Comparison of ENCODE assay signal across 34 mouse cellular contexts in the genomic region with DNA sequence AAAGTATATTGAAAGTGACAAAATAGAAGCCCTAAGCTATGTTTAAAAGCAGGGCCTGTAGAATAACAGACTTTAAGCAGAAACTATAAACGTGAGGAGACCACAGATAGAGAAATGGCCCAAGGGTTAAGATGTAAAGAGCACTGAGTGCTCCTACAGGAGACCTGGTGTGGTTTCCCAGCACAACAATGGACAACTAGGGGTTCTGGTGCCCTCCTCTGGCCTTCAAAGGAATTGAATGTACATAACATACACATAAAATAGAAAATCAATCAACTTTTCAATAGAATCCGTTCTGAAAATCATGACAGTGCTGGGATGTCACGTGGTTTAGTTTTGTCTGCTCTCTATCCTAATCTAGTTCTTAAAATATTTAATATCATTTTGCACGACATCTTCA. TPM values are rescaled to one million over a fixed set of nuclear protein-coding genes. Genes with fewer than 3 reads are reported as not detected.
DNase-seq lines count a peak whose midpoint lies in the region; ATAC-seq and TF ChIP-seq lines count a peak whose summit lies in the region.
"Had no signal": no experiment of that assay in that cellular context is flagged by ENCODE, and none has a peak within 500 bp of the region (broad histone marks: within the 10 kb centered on the region; RNA-seq: fewer than 3 reads in every experiment).

No protein-coding gene starts in this region.

- peak; percentile 16; the same call in 1 of the 2 replicates for TF ChIP-seq CTCF in forebrain, postnatal 0 days (IDR thresholded peaks at IDR 0.05; ENCODE audit: low read depth)
- peak; percentile 17 for TF ChIP-seq CTCF in ES-Bruce4 (IDR thresholded peaks at IDR 0.05; ENCODE audit: low read depth, low read length)
- TF ChIP-seq CTCF in cortical plate, adult 2 months (IDR thresholded peaks at IDR 0.05; ENCODE audit: extremely low read depth, insufficient read depth, low read length) = 0 out of 2 replicates have a peak, but pooled peaks have one; percentile 4
- 0 out of 2 replicates have a peak, but pooled peaks have one; percentile 7 for TF ChIP-seq CTCF in stomach, postnatal 0 days (IDR thresholded peaks at IDR 0.05; ENCODE audit: low read depth)
- no peak for TF ChIP-seq CTCF in cerebellum, adult 2 months (IDR thresholded peaks at IDR 0.05; ENCODE audit: borderline replicate concordance, insufficient read depth, low read depth, low read length)

- H3K9me3 ChIP-seq in forebrain, postnatal 0 days (ENCODE audit: low read length) = no peaks in the 10 kb centered on the region
- no peaks in the 10 kb centered on the region for H3K9me3 ChIP-seq in forebrain, embryonic 11.5 days (ENCODE audit: control insufficient read depth, low read length)
- H3K9me3 ChIP-seq in ES-Bruce4 (replicated peaks; ENCODE audit: control insufficient read depth, insufficient read depth, low read length, poor library complexity, severe bottlenecking) = no peaks in the 10 kb centered on the region
- no peaks in the 10 kb centered on the region for H3K9me3 ChIP-seq in stomach, postnatal 0 days (ENCODE audit: control insufficient read depth, low read length)
- H3K9me3 ChIP-seq: embryonic facial prominence, embryonic 12.5 days; forebrain, embryonic 12.5 days; heart, embryonic 10.5 days; hindbrain, embryonic 15.5 days; limb, embryonic 15.5 days; megakaryocyte, embryonic 14.5 days; midbrain, embryonic 15.5 days; neural tube, embryonic 13.5 days had no signal

- 75% methylated on average over 4 of the region's 4 CpGs for whole genome bisulfite sequencing in forebrain, postnatal 0 days
- 70% methylated on average over 4 of the region's 4 CpGs for WGBS in forebrain, embryonic 11.5 days
- 56% methylated on average over 4 of the region's 4 CpGs for WGBS in stomach, postnatal 0 days
- 79% methylated on average over 4 of the region's 4 CpGs for WGBS in cerebellum, adult 2 months

- H3K9ac ChIP-seq in forebrain, postnatal 0 days = no peak overlapping the region
- H3K9ac ChIP-seq in forebrain, embryonic 11.5 days (ENCODE audit: low read length) = no peak overlapping the region
- no peak overlapping the region for H3K9ac ChIP-seq in ES-Bruce4 (ENCODE audit: low read depth, poor library complexity, severe bottlenecking)
- no peak overlapping the region for H3K9ac ChIP-seq in stomach, postnatal 0 days (ENCODE audit: low read length)
- H3K9ac ChIP-seq: embryonic facial prominence, embryonic 12.5 days; forebrain, embryonic 12.5 days; hindbrain, embryonic 15.5 days; limb, embryonic 15.5 days; liver, embryonic 14.5 days; lung, embryonic 14.5 days; midbrain, embryonic 15.5 days; neural tube, embryonic 13.5 days had no signal

- TF ChIP-seq POLR2A in ES-Bruce4 (IDR thresholded peaks at IDR 0.05; ENCODE audit: insufficient read depth, low read length) = no peak
- TF ChIP-seq POLR2A in cortical plate, adult 2 months (IDR thresholded peaks at IDR 0.05; ENCODE audit: extremely low read depth, insufficient read depth, low read length) = no peak
- TF ChIP-seq POLR2A in cerebellum, adult 2 months (IDR thresholded peaks at IDR 0.05; ENCODE audit: borderline replicate concordance, insufficient read depth, low read length) = no peak

- H3K4me3 ChIP-seq in forebrain, postnatal 0 days (ENCODE audit: low read depth, low read length) = no peak overlapping the region
- no peak overlapping the region for H3K4me3 ChIP-seq in forebrain, embryonic 11.5 days (ENCODE audit: low read depth, low read length)
- no peak overlapping the region for H3K4me3 ChIP-seq in ES-Bruce4 (ENCODE audit: low read depth, low read length)
- H3K4me3 ChIP-seq in cortical plate, adult 2 months (ENCODE audit: insufficient read depth, low read length) = no peak overlapping the region
- no peak overlapping the region for H3K4me3 ChIP-seq in stomach, postnatal 0 days (ENCODE audit: low read depth, low read length)
- no peak overlapping the region for H3K4me3 ChIP-seq in cerebellum, adult 2 months (replicated peaks; ENCODE audit: insufficient read depth, low read depth, low read length)
- H3K4me3 ChIP-seq: embryonic facial prominence, embryonic 12.5 days; forebrain, embryonic 12.5 days; gastrocnemius, adult 2 months; heart, embryonic 10.5 days; hindbrain, embryonic 15.5 days; left cerebral cortex, adult 2 months; limb, embryonic 15.5 days; megakaryocyte, embryonic 14.5 days; midbrain, embryonic 15.5 days; myocyte; neural tube, embryonic 13.5 days had no signal

- no peak overlapping the region for H3K27ac ChIP-seq in forebrain, postnatal 0 days (ENCODE audit: low read depth, low read length)
- H3K27ac ChIP-seq in forebrain, embryonic 11.5 days (ENCODE audit: low read depth, low read length) = no peak overlapping the region
- H3K27ac ChIP-seq in ES-Bruce4 (ENCODE audit: insufficient read depth, low read length) = no peak overlapping the region
- no peak overlapping the region for H3K27ac ChIP-seq in cortical plate, adult 2 months (ENCODE audit: insufficient read depth, low read length)
- H3K27ac ChIP-seq in stomach, postnatal 0 days (replicated peaks) = no peak overlapping the region
- no peak overlapping the region for H3K27ac ChIP-seq in cerebellum, adult 2 months (ENCODE audit: insufficient read depth, low read length)
- H3K27ac ChIP-seq: embryonic facial prominence, embryonic 12.5 days; forebrain, embryonic 12.5 days; gastrocnemius, adult 2 months; heart, embryonic 10.5 days; hindbrain, embryonic 15.5 days; left cerebral cortex, adult 2 months; limb, embryonic 15.5 days; liver, embryonic 14.5 days; midbrain, embryonic 15.5 days; neural tube, embryonic 13.5 days had no signal

- no peak overlapping the region for H3K4me2 ChIP-seq in forebrain, postnatal 0 days (ENCODE audit: low read depth)
- H3K4me2 ChIP-seq in forebrain, embryonic 11.5 days (ENCODE audit: low read depth, low read length, severe bottlenecking) = no peak overlapping the region
- H3K4me2 ChIP-seq in stomach, postnatal 0 days (replicated peaks; ENCODE audit: low read depth) = no peak overlapping the region
- H3K4me2 ChIP-seq: embryonic facial prominence, embryonic 12.5 days; forebrain, embryonic 12.5 days; hindbrain, embryonic 15.5 days; limb, embryonic 15.5 days; lung, embryonic 14.5 days; midbrain, embryonic 15.5 days; neural tube, embryonic 13.5 days had no signal

- no peaks in the 10 kb centered on the region for H3K4me1 ChIP-seq in forebrain, postnatal 0 days (ENCODE audit: insufficient read depth)
- no peaks in the 10 kb centered on the region for H3K4me1 ChIP-seq in forebrain, embryonic 11.5 days (replicated peaks; ENCODE audit: control insufficient read depth, insufficient read depth, low read length)
- H3K4me1 ChIP-seq in ES-Bruce4 (ENCODE audit: control insufficient read depth, insufficient read depth, low read length) = peaks cover 2% of the 10 kb centered on the region
- H3K4me1 ChIP-seq in cortical plate, adult 2 months (ENCODE audit: control insufficient read depth, insufficient read depth, low read length) = no peaks in the 10 kb centered on the region
- no peaks in the 10 kb centered on the region for H3K4me1 ChIP-seq in stomach, postnatal 0 days (replicated peaks; ENCODE audit: control insufficient read depth, insufficient read depth)
- no peaks in the 10 kb centered on the region for H3K4me1 ChIP-seq in cerebellum, adult 2 months (ENCODE audit: control insufficient read depth, insufficient read depth, low read length)
- H3K4me1 ChIP-seq: embryonic facial prominence, embryonic 12.5 days; forebrain, embryonic 12.5 days; heart, embryonic 10.5 days; hindbrain, embryonic 15.5 days; limb, embryonic 15.5 days; megakaryocyte, embryonic 14.5 days; midbrain, embryonic 15.5 days; neural tube, embryonic 13.5 days had no signal

- no peaks in the 10 kb centered on the region for H3K36me3 ChIP-seq in forebrain, postnatal 0 days (ENCODE audit: insufficient read depth)
- H3K36me3 ChIP-seq in forebrain, embryonic 11.5 days (ENCODE audit: control insufficient read depth, insufficient read depth, low read length) = no peaks in the 10 kb centered on the region
- H3K36me3 ChIP-seq in ES-Bruce4 (ENCODE audit: control insufficient read depth, insufficient read depth, low read length, poor library complexity, severe bottlenecking) = no peaks in the 10 kb centered on the region
- no peaks in the 10 kb centered on the region for H3K36me3 ChIP-seq in stomach, postnatal 0 days (ENCODE audit: control insufficient read depth, insufficient read depth, low read length)
- H3K36me3 ChIP-seq: embryonic facial prominence, embryonic 12.5 days; forebrain, embryonic 12.5 days; heart, embryonic 10.5 days; hindbrain, embryonic 15.5 days; limb, embryonic 15.5 days; midbrain, embryonic 15.5 days; neural tube, embryonic 13.5 days had no signal

- no peak for DNase-seq in forebrain, postnatal 0 days
- DNase-seq in forebrain, embryonic 11.5 days (ENCODE audit: low spot score) = no peak
- no peak for DNase-seq in stomach, postnatal 0 days (ENCODE audit: low spot score)
- no peak for DNase-seq in gastrocnemius, adult 8-10 months (ENCODE audit: low spot score in 2 of 2)
- no peak for DNase-seq in cerebellum, adult 2 months
- no peak for DNase-seq in left cerebral cortex, adult 8-10 months (ENCODE audit: low spot score in 2 of 2)
- DNase-seq: adrenal gland, postnatal 10 days; B cell, adult 2 months; cerebellum, adult 8-10 months; cerebellum, postnatal 36 days; gastrocnemius, adult 2 months; heart, postnatal 4 days; kidney, adult 9 months; kidney, postnatal 36 days; left cerebral cortex, postnatal 4 days; lung, embryonic 14.5 days; right cerebral cortex, adult 18-20 months; thymus, adult 2 months had no signal

- TF ChIP-seq EP300 in ES-Bruce4 (IDR thresholded peaks at IDR 0.05; ENCODE audit: insufficient read depth, low read depth, low read length) = no peak
- TF ChIP-seq EP300 in stomach, postnatal 0 days (optimal IDR thresholded peaks at IDR 0.05) = no peak

- no peak for ATAC-seq in forebrain, postnatal 0 days
- no peak for ATAC-seq in forebrain, embryonic 11.5 days (replicated peaks; ENCODE audit: low FRiP score)
- ATAC-seq in stomach, postnatal 0 days (ENCODE audit: low FRiP score, low TSS enrichment) = no peak
- ATAC-seq: activated CD4-positive, CD25-positive, alpha-beta regulatory T cell, adult 4 months; midbrain, embryonic 15.5 days; Patski had no signal

- no peaks in the 10 kb centered on the region for H3K27me3 ChIP-seq in forebrain, postnatal 0 days (ENCODE audit: insufficient read depth, low read length)
- no peaks in the 10 kb centered on the region for H3K27me3 ChIP-seq in forebrain, embryonic 11.5 days (ENCODE audit: control insufficient read depth, insufficient read depth, low read length)
- no peaks in the 10 kb centered on the region for H3K27me3 ChIP-seq in ES-Bruce4 (ENCODE audit: control insufficient read depth, insufficient read depth, low read length, poor library complexity, severe bottlenecking)
- H3K27me3 ChIP-seq in stomach, postnatal 0 days (ENCODE audit: control insufficient read depth, insufficient read depth, low read length) = no peaks in the 10 kb centered on the region
- no peaks in the 10 kb centered on the region for H3K27me3 ChIP-seq in cerebellum, adult 2 months (ENCODE audit: control insufficient read depth, insufficient read depth, low read length)
- H3K27me3 ChIP-seq: embryonic facial prominence, embryonic 12.5 days; forebrain, embryonic 12.5 days; hindbrain, embryonic 15.5 days; limb, embryonic 15.5 days; megakaryocyte, embryonic 14.5 days; midbrain, embryonic 15.5 days; neural tube, embryonic 13.5 days; Patski had no signal

RNA-seq across cellular contexts. Expression of a gene that starts 55.5 kb away (rescaled TPM):
- total RNA-seq in forebrain, postnatal 0 days (2014; rRNA removed) = 99.3 and 106 TPM in 2 replicates
- polyA plus RNA-seq in forebrain, postnatal 0 days (2015; fragmentation: Nextera tagmentation; extraction: Ambion mirVana) = 52.2 and 59.3 TPM in 2 replicates
- 9.3 and 9.5 TPM in 2 replicates for polyA plus RNA-seq in forebrain, embryonic 11.5 days (2014; fragmentation: Nextera tagmentation; extraction: Ambion mirVana)
- polyA plus RNA-seq in ES-Bruce4 (2011; ENCODE audit: insufficient read depth, insufficient read length, low read depth, missing spikeins) = 0.81 and 1.0 TPM in 2 replicates
- polyA plus RNA-seq in cortical plate, adult 2 months (2012; rRNA removed) = 54.2 and 56.8 TPM in 2 replicates
- 1.8 and 2.1 TPM in 2 replicates for polyA plus RNA-seq in stomach, postnatal 0 days (2015; fragmentation: Nextera tagmentation; extraction: Ambion mirVana)
- not detected for total RNA-seq in gastrocnemius, adult 8-10 months (2022)
- 54.7 and 57.0 TPM in 2 replicates for polyA plus RNA-seq in cerebellum, adult 2 months (2012; rRNA removed)
- 100 to 1,000 TPM in 2 of 4 experiments, 10 to 100 TPM in 2; 96.1 to 108 (median 99.1) TPM for total RNA-seq in left cerebral cortex, adult 8-10 months (2022)
- total RNA-seq: gastrocnemius, adult 2 months; granulocyte monocyte progenitor cell, adult 5-6 weeks had no signal
- polyA plus RNA-seq: myocyte, Patski had no signal
